Mouse (Mus musculus): ENCODE data around the gene Bmp7. TPM values are rescaled to one million over a fixed set of nuclear protein-coding genes. Genes with fewer than 3 reads are reported as not detected.

Gene Bmp7
- polyA plus RNA-seq, 1 experiment from 2014 or later = 14.7 TPM

- Histone ChIP-seq H3K4me3 (no peak overlapping the region), H3K27me3 (ENCODE audit: low read depth, poor library complexity, severe bottlenecking) (no peaks in the 10 kb centered on the region), H3K9me3 (replicated peaks) (no peaks in the 10 kb centered on the region), H3K36me3 (peaks cover 10% of the 10 kb centered on the region), H3K27ac (replicated peaks) (no peak overlapping the region), H3K4me1 (peaks cover 14% of the 10 kb centered on the region)
- WGBS = 73% methylated on average over 12 of the region's 12 CpGs
- no peak for DNase-seq (ENCODE audit: low spot score)
Measured at GRCm38 (mm10) chr2:172888147-172888546, 52.0 kb downstream of the Bmp7 start.

GRCm38 (mm10) chr2:172885861-172886260 is 54.3 kb downstream of the Bmp7 start:
- H3K4me3 ChIP-seq = no peak overlapping the region
- no peak overlapping the region for H3K27ac ChIP-seq (replicated peaks)
- H3K27me3 ChIP-seq (ENCODE audit: low read depth, poor library complexity, severe bottlenecking) = no peaks in the 10 kb centered on the region; the same call in 1 of the 2 replicates
- H3K9me3 ChIP-seq (replicated peaks) = no peaks in the 10 kb centered on the region
- peaks cover 23% of the 10 kb centered on the region for H3K4me1 ChIP-seq
- 74% methylated on average over 7 of the region's 7 CpGs for WGBS
- no peaks in the 10 kb centered on the region; the same call in 1 of the 2 replicates for H3K36me3 ChIP-seq
- DNase-seq (ENCODE audit: low spot score) = no peak

- Histone ChIP-seq H3K27ac (replicated peaks) (no peak overlapping the region), H3K27me3 (ENCODE audit: low read depth, poor library complexity, severe bottlenecking) (no peaks in the 10 kb centered on the region; the same call in 1 of the 2 replicates), H3K4me3 (no peak overlapping the region), H3K9me3 (replicated peaks) (no peaks in the 10 kb centered on the region), H3K36me3 (no peaks in the 10 kb centered on the region), H3K4me1 (peaks cover 35% of the 10 kb centered on the region)
- 86% methylated on average over 6 of the region's 6 CpGs for WGBS
- DNase-seq (ENCODE audit: low spot score) = no peak
Measured at GRCm38 (mm10) chr2:172884584-172884983, 55.5 kb downstream of the Bmp7 start.

GRCm38 (mm10) chr2:172875201-172875600 is 64.9 kb downstream of the Bmp7 start:
- Histone ChIP-seq H3K36me3 (0 out of 2 replicates have a peak, but pooled peaks cover 6% of the 10 kb centered on the region), H3K4me1 (peaks cover 34% of the 10 kb centered on the region), H3K27me3 (ENCODE audit: low read depth, poor library complexity, severe bottlenecking) (no peaks in the 10 kb centered on the region), H3K9me3 (replicated peaks) (no peaks in the 10 kb centered on the region), H3K4me3 (no peak overlapping the region), H3K27ac (replicated peaks) (no peak overlapping the region)
- WGBS = 90% methylated on average over 9 of the region's 9 CpGs
- no peak for DNase-seq (ENCODE audit: low spot score)

- no peak overlapping the region for H3K4me3 ChIP-seq
- 70% methylated on average over 5 of the region's 5 CpGs for WGBS
- H3K27ac ChIP-seq (replicated peaks) = no peak overlapping the region
- H3K27me3 ChIP-seq (ENCODE audit: low read depth, poor library complexity, severe bottlenecking) = peaks cover 15% of the 10 kb centered on the region
- no peaks in the 10 kb centered on the region; the same call in 1 of the 2 replicates for H3K9me3 ChIP-seq (replicated peaks)
- H3K4me1 ChIP-seq = peaks cover 29% of the 10 kb centered on the region
- peaks cover 11% of the 10 kb centered on the region; the same call in 1 of the 2 replicates for H3K36me3 ChIP-seq
- no peak for DNase-seq (ENCODE audit: low spot score)
Measured at GRCm38 (mm10) chr2:172866356-172866755, 73.8 kb downstream of the Bmp7 start.

GRCm38 (mm10) chr2:172865165-172865564 is 75.0 kb downstream of the Bmp7 start:
- peaks cover 24% of the 10 kb centered on the region for H3K4me1 ChIP-seq
- no peak overlapping the region for H3K4me3 ChIP-seq
- DNase-seq (ENCODE audit: low spot score) = no peak
- H3K27me3 ChIP-seq (ENCODE audit: low read depth, poor library complexity, severe bottlenecking) = peaks cover 16% of the 10 kb centered on the region
- no peak overlapping the region for H3K27ac ChIP-seq (replicated peaks)
- H3K9me3 ChIP-seq (replicated peaks) = no peaks in the 10 kb centered on the region; the same call in 1 of the 2 replicates
- 93% methylated on average over 6 of the region's 6 CpGs for WGBS
- H3K36me3 ChIP-seq = peaks cover 11% of the 10 kb centered on the region; the same call in 1 of the 2 replicates

- no peak overlapping the region for H3K27ac ChIP-seq (replicated peaks)
- no peak overlapping the region for H3K4me3 ChIP-seq
- H3K9me3 ChIP-seq (replicated peaks) = no peaks in the 10 kb centered on the region; the same call in 1 of the 2 replicates
- H3K4me1 ChIP-seq = peaks cover 24% of the 10 kb centered on the region
- 94% methylated on average over 7 of the region's 7 CpGs for WGBS
- no peak for DNase-seq (ENCODE audit: low spot score)
- H3K36me3 ChIP-seq = peaks cover 11% of the 10 kb centered on the region; the same call in 1 of the 2 replicates
- peaks cover 16% of the 10 kb centered on the region for H3K27me3 ChIP-seq (ENCODE audit: low read depth, poor library complexity, severe bottlenecking)
Measured at GRCm38 (mm10) chr2:172864566-172864965, 75.6 kb downstream of the Bmp7 start.

GRCm38 (mm10) chr2:172863469-172863856 is 76.7 kb downstream of the Bmp7 start:
- peaks cover 24% of the 10 kb centered on the region for H3K4me1 ChIP-seq
- no peak overlapping the region for H3K4me3 ChIP-seq
- H3K36me3 ChIP-seq = peaks cover 3% of the 10 kb centered on the region; the same call in 1 of the 2 replicates
- WGBS = 72% methylated on average over 14 of the region's 14 CpGs
- DNase-seq (ENCODE audit: low spot score) = no peak
- no peaks in the 10 kb centered on the region; the same call in 1 of the 2 replicates for H3K9me3 ChIP-seq (replicated peaks)
- peaks cover 16% of the 10 kb centered on the region for H3K27me3 ChIP-seq (ENCODE audit: low read depth, poor library complexity, severe bottlenecking)
- peak overlapping the region; percentile 38; the same call in 1 of the 2 replicates for H3K27ac ChIP-seq (replicated peaks)

- Histone ChIP-seq H3K9me3 (replicated peaks) (no peaks in the 10 kb centered on the region; the same call in 1 of the 2 replicates), H3K36me3 (no peaks in the 10 kb centered on the region), H3K27ac (replicated peaks) (peak overlapping the region; percentile 38; the same call in 1 of the 2 replicates), H3K27me3 (ENCODE audit: low read depth, poor library complexity, severe bottlenecking) (peaks cover 16% of the 10 kb centered on the region), H3K4me1 (peaks cover 24% of the 10 kb centered on the region), H3K4me3 (no peak overlapping the region)
- DNase-seq (ENCODE audit: low spot score) = no peak
- WGBS = 45% methylated on average over 29 of the region's 29 CpGs
Measured at GRCm38 (mm10) chr2:172862850-172863468, 77.2 kb downstream of the Bmp7 start.

- no peak for DNase-seq (ENCODE audit: low spot score)
- no peaks in the 10 kb centered on the region; the same call in 1 of the 2 replicates for H3K9me3 ChIP-seq (replicated peaks)
- H3K36me3 ChIP-seq = no peaks in the 10 kb centered on the region
- H3K4me3 ChIP-seq = no peak overlapping the region
- WGBS = 76% methylated on average over 19 of the region's 19 CpGs
- no peak overlapping the region for H3K27ac ChIP-seq (replicated peaks)
- peaks cover 16% of the 10 kb centered on the region for H3K27me3 ChIP-seq (ENCODE audit: low read depth, poor library complexity, severe bottlenecking)
- peaks cover 21% of the 10 kb centered on the region for H3K4me1 ChIP-seq
Measured at GRCm38 (mm10) chr2:172862424-172862823, 77.7 kb downstream of the Bmp7 start.

GRCm38 (mm10) chr2:172861590-172861989 is 78.5 kb downstream of the Bmp7 start:
- Histone ChIP-seq H3K27ac (replicated peaks) (no peak overlapping the region), H3K27me3 (ENCODE audit: low read depth, poor library complexity, severe bottlenecking) (peaks cover 16% of the 10 kb centered on the region), H3K9me3 (replicated peaks) (no peaks in the 10 kb centered on the region; the same call in 1 of the 2 replicates), H3K4me3 (no peak overlapping the region), H3K36me3 (no peaks in the 10 kb centered on the region), H3K4me1 (peaks cover 20% of the 10 kb centered on the region)
- DNase-seq (ENCODE audit: low spot score) = no peak
- 81% methylated on average over 14 of the region's 14 CpGs for WGBS

- Histone ChIP-seq H3K27me3 (ENCODE audit: low read depth, poor library complexity, severe bottlenecking) (peaks cover 16% of the 10 kb centered on the region), H3K27ac (replicated peaks) (no peak overlapping the region), H3K4me3 (no peak overlapping the region), H3K9me3 (replicated peaks) (no peaks in the 10 kb centered on the region; the same call in 1 of the 2 replicates), H3K36me3 (no peaks in the 10 kb centered on the region), H3K4me1 (peaks cover 27% of the 10 kb centered on the region)
- 88% methylated on average over 8 of the region's 8 CpGs for WGBS
- DNase-seq (ENCODE audit: low spot score) = no peak
Measured at GRCm38 (mm10) chr2:172860593-172860992, 79.5 kb downstream of the Bmp7 start.

- Histone ChIP-seq H3K27ac (replicated peaks) (no peak overlapping the region), H3K27me3 (ENCODE audit: low read depth, poor library complexity, severe bottlenecking) (peaks cover 16% of the 10 kb centered on the region), H3K4me3 (no peak overlapping the region), H3K36me3 (no peaks in the 10 kb centered on the region), H3K9me3 (replicated peaks) (no peaks in the 10 kb centered on the region; the same call in 1 of the 2 replicates), H3K4me1 (peaks cover 27% of the 10 kb centered on the region)
- DNase-seq (ENCODE audit: low spot score) = no peak
- 88% methylated on average over 7 of the region's 7 CpGs for WGBS
Measured at GRCm38 (mm10) chr2:172860104-172860503, 80.0 kb downstream of the Bmp7 start.

Data from midbrain, embryonic 10.5 days (tissue).